Mouse (Mus musculus): ENCODE data around the gene Msi2.

Gene Msi2

DNA sequence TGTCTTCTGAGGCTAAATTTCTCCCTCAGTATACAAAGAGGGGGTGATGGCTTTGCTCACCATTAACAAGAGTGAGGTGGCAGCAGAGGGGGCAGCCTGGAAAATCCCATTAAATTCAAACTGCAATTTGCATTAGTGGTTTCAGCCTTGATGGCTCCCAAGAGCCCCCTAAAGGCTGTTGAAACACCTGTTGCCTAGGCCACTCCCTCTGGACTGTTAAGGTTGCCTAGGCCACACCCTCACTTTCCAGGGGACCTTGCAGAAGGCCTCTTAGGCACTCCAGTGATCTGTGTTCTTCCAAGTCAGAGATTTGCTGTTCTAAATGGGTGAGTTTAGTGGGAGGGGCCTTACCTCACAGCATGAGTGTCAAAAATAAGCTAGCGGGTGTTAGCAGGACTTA, 232.3 kb downstream of the Msi2 start:
- no peak for DNase-seq (ENCODE audit: low spot score)

- no peak for DNase-seq (ENCODE audit: low spot score)
Observed at GRCm38 (mm10) chr11:88485088-88485487, 233.2 kb downstream of the Msi2 start.

GRCm38 (mm10) chr11:88484047-88484446, 234.3 kb downstream of the Msi2 start:
- DNase-seq (ENCODE audit: low spot score): no peak

DNA sequence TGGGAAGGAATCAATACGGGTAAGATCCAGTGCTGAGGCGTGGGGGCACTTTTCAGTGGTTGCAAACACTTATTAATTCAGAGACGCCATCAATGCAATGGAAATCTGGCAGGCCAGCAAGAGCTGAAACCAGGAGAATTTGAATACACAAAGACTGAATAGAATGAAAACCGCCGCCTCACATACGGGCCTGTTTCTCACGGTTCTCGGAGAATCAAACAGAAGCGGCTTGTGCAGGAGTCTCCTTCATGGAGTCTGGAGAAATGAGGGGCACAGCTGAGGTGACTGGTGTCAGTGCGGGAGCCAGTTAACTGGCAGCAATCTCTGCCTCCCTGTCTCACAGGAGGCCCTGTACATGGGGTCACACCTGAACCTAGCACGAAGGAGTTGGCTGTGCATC, 235.7 kb downstream of the Msi2 start:
- DNase-seq (ENCODE audit: low spot score): peak; percentile 16

GRCm38 (mm10) chr11:88482236-88482635, 236.1 kb downstream of the Msi2 start:
- no peak for DNase-seq (ENCODE audit: low spot score)

DNA sequence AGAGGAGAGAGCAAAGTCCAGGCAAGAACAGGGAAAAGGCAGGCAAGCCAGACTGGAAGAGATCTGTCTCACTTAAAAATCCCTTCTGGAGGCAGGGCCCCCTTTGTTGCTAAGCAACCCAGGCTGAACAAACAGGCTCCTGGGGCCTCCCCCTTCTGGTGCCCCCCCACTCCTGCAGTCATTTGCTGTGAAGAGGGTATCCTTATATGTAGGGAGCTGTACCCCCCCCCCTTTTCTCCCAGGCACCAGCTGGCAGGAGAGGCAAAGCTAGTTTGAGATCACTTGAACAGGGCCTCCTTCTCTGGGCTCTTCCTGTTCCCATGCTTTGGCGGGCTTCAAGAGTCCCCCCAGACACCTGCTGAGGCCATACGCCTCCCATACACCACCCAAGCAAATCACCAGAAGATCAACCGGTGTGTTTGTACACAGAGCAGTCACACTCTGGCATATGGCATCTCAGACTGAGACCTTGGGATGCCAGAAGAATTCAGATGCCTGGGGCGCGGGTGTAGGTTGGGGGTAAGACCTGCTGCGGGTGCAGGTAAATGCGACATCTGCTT, 236.6 kb downstream of the Msi2 start:
- DNase-seq (ENCODE audit: low spot score): no peak

- DNase-seq (ENCODE audit: low spot score): no peak
Observed at GRCm38 (mm10) chr11:88481092-88481601, 237.2 kb downstream of the Msi2 start.

GRCm38 (mm10) chr11:88479498-88479897, 238.8 kb downstream of the Msi2 start:
- DNase-seq (ENCODE audit: low spot score): no peak

- DNase-seq (ENCODE audit: low spot score): no peak
Observed at GRCm38 (mm10) chr11:88474889-88475440, 243.3 kb downstream of the Msi2 start.

DNA sequence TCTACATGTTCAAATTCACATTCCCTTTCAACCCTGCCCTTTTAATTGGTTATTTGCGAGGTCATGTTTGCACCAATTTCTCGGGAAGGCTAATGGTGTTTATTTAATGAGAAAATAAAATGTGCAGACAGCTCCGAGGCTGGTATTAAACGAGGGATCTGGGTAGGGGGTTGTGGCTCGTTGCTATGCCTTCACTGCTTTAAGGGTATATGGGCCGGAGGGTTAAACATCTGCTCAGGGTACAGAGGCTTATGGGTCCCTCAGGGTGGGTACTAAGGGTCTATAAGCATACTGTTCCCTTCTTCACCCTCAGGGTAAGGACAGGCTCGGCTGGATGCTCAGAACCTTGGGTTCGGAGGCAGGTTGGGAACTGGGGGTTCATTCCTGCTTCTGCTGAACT, 245.6 kb downstream of the Msi2 start:
- no peak for DNase-seq (ENCODE audit: low spot score)

GRCm38 (mm10) chr11:88471981-88472647, 246.2 kb downstream of the Msi2 start:
- DNase-seq (ENCODE audit: low spot score): peak; percentile 21

DNA sequence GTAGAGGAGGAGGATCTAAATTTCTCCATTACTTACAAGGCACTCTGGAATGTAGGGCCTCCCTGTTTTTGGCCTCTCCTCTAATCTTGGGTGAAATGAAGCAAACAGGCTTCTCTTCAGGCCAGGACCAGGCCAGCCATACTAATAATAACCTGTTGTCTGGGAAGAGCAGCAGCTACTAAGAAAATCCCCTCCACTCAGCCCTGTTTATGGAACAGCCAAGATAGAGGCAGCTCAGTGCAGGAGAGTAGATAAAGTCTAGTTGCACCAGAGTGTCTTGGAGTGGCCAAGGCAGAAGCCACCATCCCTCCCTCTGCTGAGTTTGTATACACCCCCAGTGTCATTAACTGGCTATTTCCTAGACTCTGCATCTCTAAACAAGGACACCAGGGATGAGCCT, 247.7 kb downstream of the Msi2 start:
- no peak for DNase-seq (ENCODE audit: low spot score)

DNA sequence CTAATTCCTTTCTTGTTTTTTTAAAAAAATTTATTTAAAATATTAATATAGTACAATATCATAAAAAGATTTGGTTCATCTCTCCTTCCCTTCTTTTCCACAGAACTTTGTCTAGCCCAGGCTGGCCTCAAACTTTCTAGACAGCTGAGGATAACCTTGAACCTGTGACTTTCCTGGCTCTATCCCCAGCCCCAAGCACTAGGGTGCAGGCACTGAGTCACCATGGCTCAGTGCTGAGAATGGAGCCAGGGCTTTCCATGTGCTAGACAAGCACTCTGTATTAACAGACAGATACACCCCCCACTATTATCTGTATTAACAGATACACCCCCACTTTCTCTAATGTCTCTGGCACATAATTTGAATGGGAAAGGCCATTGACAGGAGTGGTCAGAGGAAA, 249.3 kb downstream of the Msi2 start:
- DNase-seq (ENCODE audit: low spot score): no peak

DNA sequence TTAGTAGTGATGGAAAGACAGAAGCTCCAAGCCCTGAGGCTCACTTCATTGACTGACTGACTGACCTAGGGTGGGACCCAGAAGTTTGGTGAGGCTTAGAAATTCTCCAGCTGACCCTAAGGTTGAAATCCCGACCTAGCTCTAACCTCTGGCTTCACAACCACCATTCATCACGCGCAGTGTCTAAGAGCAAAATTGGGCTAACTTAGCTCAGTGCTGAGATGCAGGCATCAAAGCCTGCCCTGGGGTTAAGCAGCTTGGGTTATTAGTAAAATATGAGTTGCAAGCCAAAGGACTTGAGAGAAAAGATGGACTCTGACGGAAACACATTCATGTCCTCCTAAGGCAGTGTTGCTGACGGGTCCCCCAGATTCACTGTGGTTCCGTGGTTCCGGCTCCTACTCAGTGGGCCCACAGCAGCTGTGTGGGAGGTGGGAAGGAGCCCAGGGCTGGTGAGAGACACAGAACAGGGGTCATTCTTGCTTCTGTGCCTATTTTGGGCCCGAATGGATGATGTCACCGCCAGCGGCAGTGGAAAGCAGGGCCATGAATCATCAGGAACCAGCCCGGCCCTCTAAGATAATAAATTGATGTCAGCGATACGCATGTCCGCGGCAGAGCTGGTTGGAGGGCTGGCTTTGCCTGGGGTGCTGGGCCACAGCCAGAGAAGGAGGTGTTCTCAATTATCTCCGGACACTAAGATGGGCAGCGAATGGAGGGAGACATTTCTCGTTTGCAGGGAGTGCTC, 250.6 kb downstream of the Msi2 start:
- peak; percentile 15 for DNase-seq (ENCODE audit: low spot score)

GRCm38 (mm10) chr11:88463951-88464350, 254.4 kb downstream of the Msi2 start:
- DNase-seq (ENCODE audit: low spot score): no peak

GRCm38 (mm10) chr11:88462789-88463188, 255.5 kb downstream of the Msi2 start:
- DNase-seq (ENCODE audit: low spot score): no peak

GRCm38 (mm10) chr11:88461601-88462000, 256.7 kb downstream of the Msi2 start:
- no peak for DNase-seq (ENCODE audit: low spot score)

DNA sequence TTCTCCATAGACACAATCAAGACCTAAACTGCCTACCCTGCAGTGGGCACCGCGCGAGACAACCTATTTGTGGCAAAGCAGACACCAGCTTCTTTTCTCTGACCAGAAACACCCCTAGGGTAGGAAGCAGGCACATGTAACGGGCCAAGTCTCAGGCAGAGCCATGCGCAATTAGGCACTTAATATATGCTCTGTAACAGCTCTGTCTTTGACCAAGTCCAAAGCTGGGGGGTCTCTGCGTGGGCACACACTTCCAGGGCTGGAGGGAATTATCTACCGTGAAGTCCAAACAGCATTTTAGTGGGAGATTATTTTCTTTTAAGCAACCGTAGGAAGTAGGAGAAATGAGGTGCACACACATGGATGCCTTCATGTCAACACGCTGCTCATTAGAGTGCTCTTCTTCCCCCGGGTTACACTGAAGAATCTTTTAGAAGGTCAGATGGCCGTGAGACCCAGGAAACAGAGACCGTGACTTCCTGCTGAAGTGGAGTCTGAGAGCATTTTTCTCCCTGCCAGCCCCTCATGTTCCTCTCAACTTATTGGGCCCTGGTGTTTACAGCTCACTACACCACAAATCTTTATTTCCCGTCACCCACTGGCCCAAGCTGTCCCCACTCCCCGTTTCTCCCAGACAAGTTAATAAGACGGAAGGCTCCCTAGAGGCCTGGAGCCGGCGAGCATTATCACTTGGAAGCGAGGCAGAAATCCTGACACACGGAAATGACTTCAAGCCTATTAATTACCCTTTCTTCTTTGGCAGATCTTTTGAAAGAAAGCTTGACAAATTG, 258.2 kb downstream of the Msi2 start:
- no peak for DNase-seq (ENCODE audit: low spot score)

- no peak for DNase-seq (ENCODE audit: low spot score)
Observed at GRCm38 (mm10) chr11:88457241-88457738, 261.0 kb downstream of the Msi2 start.

DNA sequence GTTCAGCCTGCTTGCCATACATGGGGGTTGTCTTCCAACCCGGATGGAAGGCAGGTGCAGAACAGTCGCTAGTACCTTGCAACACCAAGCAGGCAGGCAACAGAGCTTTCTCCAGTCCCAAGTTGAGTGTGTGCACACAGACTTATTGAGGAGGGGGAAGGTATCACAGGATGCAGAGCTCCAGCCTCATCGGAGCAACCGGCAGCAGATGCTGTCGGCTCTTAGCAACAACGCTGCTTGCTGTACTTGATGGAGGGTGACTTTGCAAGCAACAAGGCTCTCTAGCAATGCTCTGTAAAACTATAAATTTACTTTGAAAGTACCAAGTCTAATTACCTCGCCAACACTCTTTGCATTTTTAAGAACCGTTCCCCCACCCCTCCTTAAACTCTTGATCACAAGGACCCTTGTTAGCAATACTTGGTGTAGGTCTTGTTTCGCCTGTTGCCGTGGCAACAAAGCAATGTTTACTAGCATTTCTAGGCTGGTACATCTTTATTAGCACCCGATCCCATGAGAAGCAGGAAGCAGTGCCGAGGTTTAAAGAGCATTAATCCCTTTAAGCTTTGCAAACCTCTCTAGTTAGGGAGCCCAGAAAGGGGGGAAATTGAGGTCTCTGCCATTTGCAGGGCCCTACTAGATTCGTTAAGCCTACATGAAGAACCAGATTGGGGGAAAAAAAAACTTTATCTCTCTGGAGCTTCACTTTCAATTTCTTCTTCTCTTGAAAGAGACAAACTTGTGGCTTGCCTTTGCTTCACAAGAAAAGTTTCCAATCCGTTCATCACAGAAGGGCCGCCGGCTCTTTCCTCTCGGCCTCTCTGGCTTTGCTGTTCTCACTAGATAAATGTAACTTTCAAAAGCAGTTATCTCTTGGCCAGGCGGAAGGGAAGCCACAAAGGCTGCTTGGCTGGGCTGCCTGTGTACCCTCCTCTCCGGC, 263.2 kb downstream of the Msi2 start:
- no peak for DNase-seq (ENCODE audit: low spot score)

GRCm38 (mm10) chr11:88449180-88449579, 269.1 kb downstream of the Msi2 start:
- DNase-seq (ENCODE audit: low spot score): no peak

All from layer of hippocampus, adult 11-12 months (tissue).